Mouse (Mus musculus) C2C12 (cell line): ENCODE data around the gene Pdss2.

Experiments
- CTCF ChIP-seq: IDR thresholded peaks from one replicate; pipeline ENCODE4 v1.5.1; 2011; ENCODE audit not compliant: control insufficient read depth, insufficient read depth, insufficient read length
- MAX ChIP-seq: IDR thresholded peaks from one replicate; pipeline ENCODE4 v1.6.1; 2011; ENCODE audit warnings: mild to moderate bottlenecking, control low read depth
- MYOG ChIP-seq: IDR thresholded peaks from one replicate; pipeline ENCODE4 v1.6.1; 2011; ENCODE audit not compliant: control insufficient read depth, insufficient read length; ENCODE audit errors: extremely low read depth

DNA sequence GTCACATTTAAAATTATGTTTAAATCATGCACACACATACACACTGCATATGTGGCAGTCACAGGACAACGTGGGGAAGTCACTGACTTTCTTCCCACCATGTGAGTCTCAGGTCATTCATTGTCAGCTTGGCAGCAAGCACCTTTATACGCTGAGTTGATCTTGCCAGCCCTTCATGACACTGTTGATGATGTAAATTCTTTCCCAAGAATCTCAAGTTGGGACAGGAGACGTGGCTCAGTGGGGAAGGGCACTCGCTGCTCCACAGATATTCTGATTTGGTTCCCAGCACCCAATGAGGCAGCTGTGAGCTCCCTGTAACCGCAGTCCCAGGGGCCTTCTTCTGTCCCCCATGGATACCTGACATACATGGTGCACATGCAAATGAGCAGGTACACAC is 147.3 kb downstream of the Pdss2 start:
- TF ChIP-seq CTCF (no peak), MAX (no peak), MYOG (no peak)
